Mouse (Mus musculus) layer of hippocampus, adult 18-20 months (tissue): ENCODE results near the gene Agrp. TPM values are rescaled to one million over a fixed set of nuclear protein-coding genes. Genes with fewer than 3 reads are reported as not detected.

Experiments
- DNase-seq, 2 experiments: peaks; one replicate each; pipeline ENCODE4 v3.0.0; 2022; ENCODE audit warnings: low spot score in 2 of 2
- long read RNA-seq: library from polyadenylated mRNA; stranded (forward); transcript quantifications from one replicate; pipeline ENCODE4 v2.0.0, GENCODE M21; 2021
- total RNA-seq, 2 experiments: library from RNA; stranded (reverse); gene quantifications; 2 replicates each; pipeline ENCODE4 v1.2.3; 2021

The Agrp gene
- total RNA-seq, result not detected
- long read RNA-seq, partial matches to known transcripts, result 0 of 1 reads
- long read RNA-seq, other reads (novel, unspliced or antisense), result 1 of 1 reads

DNA sequence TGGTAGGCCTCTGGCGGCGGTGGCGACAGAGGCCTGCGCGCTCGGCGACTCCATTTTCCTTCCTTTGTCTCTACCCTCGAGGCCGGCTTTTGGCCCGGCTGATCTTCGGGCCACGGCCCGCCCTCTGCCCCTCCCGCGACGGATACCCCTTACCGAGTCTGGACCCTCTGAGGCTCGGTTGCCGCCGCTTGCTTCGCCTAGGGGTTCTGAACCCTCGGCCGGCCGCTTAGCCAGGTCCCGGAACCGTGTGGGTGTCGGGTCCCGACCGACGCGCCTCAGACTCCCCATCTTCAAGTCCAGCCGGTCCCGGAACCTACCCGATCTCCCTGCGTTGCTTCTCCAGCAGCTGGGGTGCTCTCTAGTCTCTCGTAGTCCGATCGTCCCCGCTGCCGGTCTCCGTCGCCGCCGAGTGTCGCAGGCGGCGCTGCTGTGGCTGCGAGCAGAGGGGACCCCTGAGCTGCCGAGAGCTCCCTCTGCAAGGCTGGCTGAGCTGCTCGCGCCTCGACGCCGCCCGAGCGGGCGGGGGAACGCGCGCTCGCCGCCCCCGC, at the start of gene Agrp:
Gene Agrp, minus strand, starts transcription at position 431 of the 548 bp plus-strand sequence.
- peak in 1 of 2 experiments; percentile 60 for DNase-seq

DNA sequence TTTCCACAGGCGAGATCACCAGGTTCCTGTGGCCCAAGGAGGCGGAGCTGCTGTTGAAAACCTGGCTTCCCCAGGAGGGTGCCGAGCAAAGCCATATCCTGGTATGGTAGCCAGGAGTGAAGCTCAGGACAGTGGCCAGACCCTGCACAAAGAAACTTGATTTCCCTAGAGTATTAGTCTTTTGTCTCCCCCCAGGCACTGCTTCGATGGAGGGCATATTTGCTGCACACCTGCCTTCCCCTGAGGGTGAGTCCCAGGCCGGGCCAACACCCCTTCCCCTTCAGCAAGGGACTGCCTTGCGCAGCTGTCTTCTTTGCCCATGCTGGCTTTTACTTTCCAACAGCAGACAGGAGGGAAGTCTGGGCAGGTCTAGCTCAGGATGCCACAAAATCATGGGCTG, 49.4 kb upstream of the Agrp start:
- no peak for DNase-seq

DNA sequence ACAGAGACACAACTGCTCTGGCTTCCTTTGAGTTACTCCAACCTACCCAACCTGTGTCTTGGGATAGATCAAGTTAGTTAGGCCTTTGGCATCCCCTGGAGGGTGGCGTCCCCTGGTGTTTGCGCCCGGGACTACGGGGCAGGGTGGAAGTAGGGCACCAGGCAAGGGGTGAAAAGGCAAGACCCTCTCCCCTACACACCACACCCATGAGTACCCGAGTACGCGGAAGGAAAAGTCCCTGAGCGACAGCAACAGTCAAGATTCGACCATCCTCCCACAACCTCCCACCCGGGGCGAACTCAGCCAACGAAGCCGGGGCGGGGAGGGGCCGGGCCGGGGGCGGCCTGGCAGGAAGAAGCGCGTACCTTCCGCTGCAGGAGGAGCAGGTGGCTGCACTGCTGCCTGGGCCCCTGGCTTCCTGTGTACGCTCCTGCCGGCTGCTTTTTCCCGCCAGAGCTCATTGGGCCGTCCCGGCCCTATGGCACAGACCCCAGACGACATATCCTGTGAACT, 48.7 kb upstream of the Agrp start, which contains the start of gene Carmil2:
Gene Carmil2, plus strand, starts transcription at position 479 of the 513 bp plus-strand sequence.
- DNase-seq, result no peak

DNA sequence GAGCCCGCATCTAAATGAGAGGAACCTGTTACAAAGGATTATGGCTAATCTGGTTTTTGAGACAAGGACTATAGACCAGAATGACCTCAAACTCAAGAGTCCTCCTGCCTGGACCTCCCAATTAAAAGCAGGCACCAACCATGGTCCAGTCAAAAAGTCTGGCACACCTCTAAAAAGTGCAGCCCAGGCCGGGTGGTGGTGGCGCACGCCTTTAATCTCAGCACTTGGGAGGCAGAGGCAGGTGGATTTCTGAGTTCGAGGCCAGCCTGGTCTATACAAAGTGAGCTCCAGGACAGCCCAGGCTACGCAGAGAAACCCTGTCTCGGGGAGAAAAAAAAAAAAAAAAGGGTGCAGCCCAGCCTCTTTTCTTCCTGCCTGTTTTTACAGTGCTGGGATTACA, 48.1 kb upstream of the Agrp start:
- no peak for DNase-seq

DNA sequence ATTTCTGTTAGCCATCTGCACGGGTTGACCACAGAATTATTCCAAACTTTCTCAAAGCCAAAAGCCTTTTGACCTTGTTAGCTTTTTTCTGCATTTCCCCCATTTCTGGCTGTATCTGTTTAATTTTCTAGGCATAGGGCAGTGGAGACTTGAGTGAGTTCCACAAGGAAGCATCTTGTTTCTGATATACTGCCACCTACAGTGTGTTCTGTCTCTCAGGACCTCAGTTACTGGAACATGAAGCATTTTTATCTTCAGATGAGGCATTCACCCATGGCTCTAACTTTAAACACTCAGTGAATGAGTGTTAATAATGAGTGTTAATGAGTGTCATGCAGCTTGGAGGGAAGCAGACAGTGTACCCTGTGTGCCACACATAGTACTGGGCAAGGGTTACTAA, 40.7 kb upstream of the Agrp start:
- no peak for DNase-seq

DNA sequence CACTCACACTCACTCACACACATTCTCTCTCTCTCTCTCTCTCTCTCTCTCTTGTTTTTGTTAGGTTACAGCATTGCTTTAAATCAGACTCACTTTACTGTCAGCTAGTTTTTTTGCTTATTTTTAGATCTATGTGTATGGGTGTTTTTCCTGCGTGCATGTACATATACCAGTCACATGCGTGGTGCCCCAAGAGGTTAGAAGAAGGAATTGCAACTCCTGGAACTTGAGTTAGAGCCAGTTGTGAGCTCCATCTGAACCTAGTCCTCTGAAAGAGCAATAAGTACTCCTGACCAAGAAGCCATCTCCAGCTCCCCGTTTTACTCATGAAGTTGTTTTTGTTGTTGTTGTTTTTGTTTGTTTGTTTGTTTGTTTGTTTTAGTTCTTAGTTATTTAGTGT, 24.0 kb upstream of the Agrp start:
- no peak for DNase-seq

DNA sequence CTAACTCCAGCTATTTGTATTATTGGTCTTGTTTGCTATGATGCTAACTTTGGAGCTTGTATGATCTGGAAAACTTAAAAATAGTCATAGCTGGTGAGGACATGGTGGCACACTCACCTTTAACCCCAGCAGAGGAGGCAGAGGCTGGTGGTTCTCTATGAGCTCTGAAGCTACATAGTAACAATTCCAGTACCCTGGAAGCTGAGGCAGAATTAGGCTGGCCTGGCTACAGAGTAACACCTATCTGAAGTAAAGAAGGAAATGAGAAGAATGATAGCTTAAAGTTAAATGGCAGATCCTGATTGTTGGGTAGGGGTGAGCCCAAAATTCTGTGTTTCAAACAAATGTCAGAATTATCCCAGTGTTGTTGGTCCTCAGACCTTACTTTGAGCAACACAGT, 20.4 kb upstream of the Agrp start:
- no peak for DNase-seq

DNA sequence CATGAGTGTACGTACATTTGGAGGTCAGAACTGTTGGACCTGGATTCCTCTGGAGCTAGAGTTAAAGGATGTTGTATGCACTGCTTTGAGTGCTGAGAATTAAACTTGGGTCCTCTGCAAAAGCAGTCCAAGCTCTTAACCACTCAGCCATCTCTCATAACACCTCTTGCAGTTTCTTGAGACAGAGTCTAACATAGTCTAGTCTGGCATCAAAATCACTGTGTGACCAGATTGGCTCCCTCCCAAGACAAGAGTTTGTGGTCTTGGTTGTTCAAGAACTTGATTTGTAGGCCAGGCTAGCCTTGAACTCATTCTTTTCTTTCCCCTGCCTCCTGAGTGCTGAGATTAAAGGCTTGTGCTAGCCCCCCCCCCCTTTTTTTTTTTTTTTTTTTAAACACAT, 11.7 kb upstream of the Agrp start:
- DNase-seq, result no peak

DNA sequence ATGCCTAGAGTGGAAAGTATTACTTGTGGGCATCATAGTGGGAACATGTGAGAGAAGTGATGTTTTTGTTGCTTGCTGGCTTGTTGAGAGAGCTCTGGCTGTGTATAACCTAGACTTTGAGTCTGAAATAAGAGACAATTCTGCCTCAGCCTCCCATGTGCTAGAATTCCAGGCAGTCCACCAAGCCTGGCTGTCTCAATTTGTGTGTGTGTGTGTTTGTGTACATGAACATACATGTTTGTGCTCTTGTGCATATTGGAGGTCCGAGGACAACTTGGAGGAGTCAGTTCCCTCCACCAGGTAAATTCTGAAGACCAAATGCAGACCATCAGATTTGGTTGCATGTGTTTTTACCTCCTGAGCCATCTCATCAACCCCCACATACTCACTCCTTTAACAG, 8.0 kb upstream of the Agrp start:
- no peak for DNase-seq

DNA sequence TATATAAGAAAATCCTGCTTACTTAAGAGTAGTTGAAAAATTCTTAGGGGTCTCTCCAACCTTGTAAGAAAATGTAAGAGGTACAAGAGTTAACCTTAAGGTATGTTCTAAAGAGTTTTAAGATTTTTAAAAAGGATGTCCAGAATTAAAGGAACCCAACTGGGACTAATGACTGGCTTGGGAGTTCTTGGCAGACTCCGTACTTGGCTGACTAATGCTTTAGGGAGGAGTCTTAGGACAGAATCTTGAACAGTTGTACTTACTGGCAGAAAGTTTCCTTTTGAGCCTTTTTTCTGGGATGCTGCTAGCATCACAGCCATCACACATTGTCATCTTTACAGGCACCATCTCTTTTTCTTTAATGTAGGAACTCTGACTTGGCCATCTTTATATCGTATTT, 3.3 kb upstream of the Agrp start:
- DNase-seq, result no peak

DNA sequence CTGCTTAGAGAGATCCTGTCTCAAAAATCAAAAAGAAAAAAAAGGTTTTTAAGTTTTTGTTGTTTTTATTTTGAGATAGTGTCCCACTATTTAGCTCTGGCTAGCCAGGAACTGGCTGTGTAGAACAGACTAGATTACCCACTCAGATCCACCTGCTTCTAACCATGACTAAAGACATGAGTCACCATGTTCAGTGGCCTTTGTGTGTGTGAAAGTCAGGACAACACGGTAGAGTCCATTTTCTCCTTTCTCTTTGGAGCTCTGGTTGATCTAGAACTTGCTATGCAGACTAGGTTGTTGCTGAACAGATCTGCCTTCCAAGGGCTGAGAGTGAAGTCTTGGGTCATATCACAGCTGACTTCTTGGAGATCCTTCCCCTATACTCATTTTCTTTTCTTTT, 2.6 kb upstream of the Agrp start:
- DNase-seq, result no peak

DNA sequence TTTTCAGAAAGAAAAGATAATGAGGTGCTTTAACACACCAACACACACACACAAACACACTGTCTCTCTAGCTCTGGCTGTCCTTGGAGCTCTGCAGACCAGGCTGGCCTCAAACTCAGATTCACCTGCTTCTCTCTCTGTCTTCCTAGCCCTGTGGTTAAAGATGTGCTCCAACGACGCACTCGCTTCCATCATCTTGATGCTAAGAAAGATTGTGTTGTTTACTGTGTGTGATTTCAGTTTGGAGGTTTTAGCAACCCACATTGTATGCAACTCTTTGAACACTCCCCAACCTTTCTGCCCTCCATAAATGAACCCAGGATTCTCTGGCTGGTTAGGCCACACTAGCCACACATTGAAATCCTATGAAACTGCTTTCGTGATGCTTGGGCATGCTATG, 1.3 kb upstream of the Agrp start:
- DNase-seq, result no peak

DNA sequence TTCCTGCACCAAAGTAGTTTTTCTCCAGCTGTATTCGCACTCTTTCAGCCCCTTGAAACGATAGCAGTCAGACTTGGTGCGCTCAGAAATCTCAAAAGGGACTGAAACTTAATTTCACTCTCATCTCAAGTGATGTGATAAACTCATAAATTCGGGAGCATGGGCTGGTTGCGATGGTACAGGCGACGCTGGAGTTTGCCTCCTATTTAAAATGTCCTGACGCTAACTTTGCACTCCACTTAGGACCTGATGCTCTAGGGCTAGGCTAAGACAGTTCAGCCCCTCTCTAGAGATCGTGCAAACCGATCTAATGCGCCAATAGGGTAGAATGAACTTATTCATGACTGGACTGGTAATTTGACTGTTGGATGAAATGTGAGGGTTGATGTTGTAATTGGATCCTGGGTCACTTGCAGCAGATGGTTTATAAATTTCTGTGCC, 428 bp upstream of the Agrp start:
- no peak for DNase-seq

DNA sequence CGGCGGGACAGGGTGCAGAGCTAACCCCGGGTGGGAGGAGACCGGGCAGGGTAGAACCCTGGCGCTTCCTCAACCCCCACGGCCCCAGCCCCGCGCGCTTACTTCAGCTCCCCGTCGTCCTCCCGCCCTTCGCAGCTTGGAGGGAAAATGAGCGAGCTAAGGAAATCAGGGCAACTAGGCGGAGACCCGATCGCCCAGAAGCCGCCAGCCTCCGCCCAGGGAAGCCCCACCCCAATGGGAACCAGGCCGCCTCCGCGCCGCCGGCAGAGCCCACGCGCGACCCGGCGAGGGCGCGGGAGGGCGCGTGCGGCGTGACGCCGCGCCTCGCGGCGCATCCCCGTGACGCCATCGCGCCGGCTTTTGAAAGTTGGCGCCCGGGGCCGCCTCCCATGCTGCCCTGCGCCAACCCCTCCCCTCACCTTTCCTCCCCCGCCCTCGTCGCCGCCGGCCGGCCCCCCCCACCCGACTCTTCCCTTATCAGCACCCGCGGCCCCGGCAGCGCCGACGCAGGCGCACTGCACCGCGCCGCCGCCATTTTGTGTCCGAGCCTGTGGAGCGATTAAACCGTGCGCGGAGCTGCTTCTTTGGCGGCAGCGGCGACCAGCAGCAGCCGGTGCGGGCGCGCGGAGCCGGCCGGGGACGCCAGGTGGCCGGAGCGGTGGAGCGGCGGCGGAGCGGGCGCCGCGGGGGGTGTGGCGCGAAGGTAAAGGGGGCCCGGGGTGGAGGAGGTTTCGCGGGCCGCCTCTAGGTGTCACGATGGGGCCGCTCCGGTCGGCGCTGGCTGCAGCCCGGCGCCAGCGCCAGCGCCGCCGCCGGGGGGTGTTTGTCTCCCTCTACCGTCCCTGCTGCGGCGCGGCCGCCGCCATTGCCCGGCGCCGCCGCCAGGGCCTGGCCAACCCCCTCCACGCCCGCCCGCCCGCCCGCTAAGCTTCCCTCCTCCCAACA, 903 bp downstream of the Agrp start, which contains the start of gene Ctcf:
Gene Ctcf, plus strand, starts transcription at position 551 of the 945 bp plus-strand sequence.
- peak; percentile 83 to 92 for DNase-seq

DNA sequence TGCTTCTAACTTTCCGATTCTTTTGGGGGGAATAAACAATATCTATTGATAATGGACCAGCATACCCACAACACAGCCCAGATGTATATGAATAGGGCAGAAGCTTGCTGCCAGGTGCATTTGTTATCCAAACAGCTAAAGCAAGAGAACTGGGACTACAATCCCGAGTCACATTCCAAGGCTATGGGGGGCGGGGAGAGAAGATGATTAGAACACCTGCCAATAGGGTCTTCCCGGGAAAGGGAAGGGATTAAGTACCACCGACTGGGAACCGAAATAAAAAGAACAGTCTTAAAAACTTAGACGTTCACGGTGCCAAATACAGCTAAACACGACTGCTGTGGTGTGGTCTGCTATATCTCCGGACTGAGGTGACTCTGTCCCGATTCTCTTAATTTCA, 1.7 kb downstream of the Agrp start:
- no peak for DNase-seq

DNA sequence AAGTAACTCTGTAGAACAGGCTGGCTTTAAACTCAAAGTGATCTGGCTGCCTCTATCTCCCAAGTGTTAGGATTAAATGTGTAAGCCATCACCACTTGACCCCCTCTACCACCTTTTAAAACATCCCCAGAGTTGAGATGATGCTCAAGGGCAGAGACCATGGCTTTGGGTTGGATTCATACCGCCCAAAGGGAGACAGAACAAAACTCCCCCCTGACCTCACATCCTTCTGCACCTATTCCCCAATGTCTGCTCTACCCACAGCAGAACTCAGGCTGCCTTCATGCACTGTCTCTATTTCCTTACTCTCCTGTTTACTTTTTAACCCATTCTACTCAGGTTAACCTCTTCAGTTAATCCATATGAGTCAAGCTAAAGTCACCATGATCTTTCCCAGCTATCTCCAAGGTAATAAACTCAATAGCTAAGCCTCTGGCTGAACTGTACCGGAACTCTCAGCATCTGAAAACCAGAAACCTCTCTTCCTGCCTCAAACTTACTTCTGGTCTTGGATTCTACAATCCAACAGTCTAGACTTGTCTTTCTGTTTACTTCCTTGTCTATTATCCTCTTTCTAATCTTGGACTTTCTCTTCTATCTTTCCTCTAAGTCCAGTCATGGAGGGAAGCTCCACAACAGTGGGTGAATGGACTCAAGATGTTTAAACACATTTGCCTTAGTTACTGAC, 2.3 kb downstream of the Agrp start:
- DNase-seq, result no peak

DNA sequence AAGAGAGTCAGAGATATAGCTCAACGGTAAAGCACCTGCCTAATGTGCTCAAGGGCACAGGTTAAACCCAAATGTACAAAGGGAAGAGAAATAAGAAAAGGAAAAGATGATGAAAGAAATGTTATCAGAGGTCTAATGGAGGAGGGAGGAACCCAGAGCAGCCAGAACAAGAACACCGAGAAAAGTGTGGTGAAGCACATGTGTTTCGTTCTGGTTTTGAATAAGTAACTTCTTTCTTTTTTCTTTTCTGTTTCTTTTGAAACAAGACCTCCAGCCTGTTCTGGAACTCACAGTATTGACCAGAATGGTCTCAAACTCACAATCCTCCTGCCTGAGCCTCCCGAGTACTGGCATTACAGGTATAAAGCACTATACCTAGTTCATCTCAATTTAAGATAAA, 7.9 kb downstream of the Agrp start:
- DNase-seq, result no peak

DNA sequence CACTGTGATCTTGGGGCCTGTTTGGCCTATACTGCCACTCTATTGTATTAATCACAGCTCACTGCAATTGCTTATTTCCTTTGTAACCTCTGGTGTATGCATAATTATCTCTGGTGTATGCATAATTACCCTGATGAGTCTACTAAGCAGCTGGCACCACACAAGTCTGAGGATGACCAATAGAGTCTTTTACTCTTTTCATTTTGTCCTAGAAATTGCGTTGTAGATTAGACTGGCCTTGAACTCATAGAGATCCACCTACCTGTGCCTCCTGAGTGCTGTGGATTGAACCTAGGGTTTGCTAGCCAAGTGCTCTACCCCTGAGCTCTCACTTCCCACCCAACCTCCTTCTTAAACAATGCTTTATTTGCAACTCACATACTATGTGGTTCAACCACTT, 11.1 kb downstream of the Agrp start:
- DNase-seq, result no peak

DNA sequence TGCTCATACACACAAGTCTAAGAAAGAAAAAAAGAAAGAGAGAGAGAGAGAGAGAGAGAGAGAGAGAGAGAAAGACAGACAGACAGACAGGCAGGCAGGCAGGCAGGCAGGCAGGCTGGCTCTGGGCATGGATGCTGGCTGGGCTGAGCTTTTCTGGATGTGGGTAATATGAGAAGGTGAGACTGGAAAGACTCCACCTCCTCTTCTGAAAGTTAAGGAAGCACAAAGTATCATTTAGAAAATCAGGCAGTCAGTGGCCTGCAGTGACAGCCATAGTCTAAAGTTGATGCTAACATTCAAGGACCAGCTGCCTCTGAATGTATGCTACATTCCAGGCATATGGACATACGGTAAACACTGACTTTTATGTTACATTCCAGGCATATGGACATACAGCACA, 12.4 kb downstream of the Agrp start:
- DNase-seq, result peak in 1 of 2 experiments; percentile 31

DNA sequence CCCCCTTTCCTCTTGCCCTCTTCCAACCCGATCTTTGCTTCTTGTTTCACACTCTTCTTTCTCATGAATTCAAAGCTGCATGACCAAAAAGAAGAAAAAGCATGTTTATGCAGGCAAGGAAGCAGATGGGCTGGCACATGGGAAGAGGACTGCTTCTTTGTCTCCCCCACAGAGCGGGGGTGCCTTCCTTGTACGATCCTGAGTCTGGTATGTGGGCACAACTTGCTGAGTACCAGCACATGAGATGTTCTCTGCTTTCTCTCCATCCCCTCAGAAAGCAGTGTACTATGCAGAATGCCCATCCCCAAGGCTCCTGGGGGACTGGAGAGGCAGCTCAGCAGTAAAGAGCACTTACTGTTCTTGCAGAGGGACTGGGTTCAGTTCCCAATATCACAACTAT, 12.8 kb downstream of the Agrp start:
- peak; percentile 80 to 90 for DNase-seq

DNA sequence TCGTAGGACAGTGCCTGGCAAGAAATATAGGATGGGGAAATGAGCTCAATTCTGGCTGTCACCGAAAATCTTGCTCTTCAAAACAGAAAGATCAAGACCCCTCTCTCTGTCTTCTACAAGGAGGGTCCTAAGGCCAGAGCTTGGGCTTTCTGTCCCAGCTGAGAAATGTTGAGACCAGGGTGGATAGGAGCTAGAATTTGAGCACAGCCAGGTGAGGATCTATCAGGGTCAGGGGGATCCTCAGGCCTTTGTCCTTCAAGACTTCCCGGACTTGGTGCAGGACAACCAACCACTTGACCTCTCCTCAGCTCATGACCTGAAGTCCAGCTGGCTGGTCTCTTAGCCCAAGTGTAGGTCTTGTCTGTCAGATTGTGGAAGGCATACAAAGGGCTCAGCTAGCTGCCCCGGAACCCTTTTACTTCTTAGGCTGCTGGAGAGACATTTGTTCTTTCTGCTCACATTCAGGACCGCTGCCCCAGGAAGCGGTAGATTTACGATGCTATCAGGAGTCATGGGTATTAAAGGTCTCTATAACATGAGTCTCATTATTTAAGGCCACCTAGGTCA, 13.4 kb downstream of the Agrp start:
- peak in 1 of 2 experiments; percentile 31 for DNase-seq
